Mouse (Mus musculus): ENCODE data around the gene Pzp. TPM values are rescaled to one million over a fixed set of nuclear protein-coding genes. Genes with fewer than 3 reads are reported as not detected.

Gene Pzp
- polyA plus RNA-seq, 1 experiment from 2014 or later: 0.92 TPM

DNA sequence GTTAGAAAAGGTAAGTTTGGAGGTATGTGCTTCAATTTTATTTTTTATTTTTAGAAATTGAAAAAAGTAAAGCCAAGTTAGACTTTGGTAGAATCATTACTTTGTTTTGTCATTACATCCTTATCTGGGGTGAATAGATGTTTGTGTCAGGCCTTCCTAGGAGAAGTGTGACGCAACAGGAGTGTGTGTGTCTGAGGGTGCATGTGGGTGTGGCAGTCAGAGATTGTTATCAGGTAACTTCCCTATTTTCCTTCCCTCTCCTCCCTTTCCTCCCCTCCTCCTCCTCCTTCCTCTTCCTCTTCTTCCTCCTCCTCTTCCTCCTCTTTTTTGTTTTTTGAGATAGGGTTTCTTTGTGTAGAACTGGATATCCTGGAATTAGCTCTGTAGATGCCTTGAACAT is 590 bp upstream of the Pzp start:
- H3K4me1 ChIP-seq: peaks cover 23% of the 10 kb centered on the region
- no peak for ATAC-seq (ENCODE audit: extremely low read depth, insufficient number of reproducible peaks, low FRiP score, low TSS enrichment)
- no peak overlapping the region for H3K9ac ChIP-seq
- no peaks in the 10 kb centered on the region for H3K27me3 ChIP-seq (replicated peaks)
- no peak overlapping the region for H3K27ac ChIP-seq (replicated peaks)
- no peaks in the 10 kb centered on the region for H3K9me3 ChIP-seq
- no peaks in the 10 kb centered on the region for H3K36me3 ChIP-seq
- H3K4me3 ChIP-seq: no peak overlapping the region
- WGBS: 65% methylated on average over 1 of the region's 1 CpGs
- H3K4me2 ChIP-seq: no peak overlapping the region

DNA sequence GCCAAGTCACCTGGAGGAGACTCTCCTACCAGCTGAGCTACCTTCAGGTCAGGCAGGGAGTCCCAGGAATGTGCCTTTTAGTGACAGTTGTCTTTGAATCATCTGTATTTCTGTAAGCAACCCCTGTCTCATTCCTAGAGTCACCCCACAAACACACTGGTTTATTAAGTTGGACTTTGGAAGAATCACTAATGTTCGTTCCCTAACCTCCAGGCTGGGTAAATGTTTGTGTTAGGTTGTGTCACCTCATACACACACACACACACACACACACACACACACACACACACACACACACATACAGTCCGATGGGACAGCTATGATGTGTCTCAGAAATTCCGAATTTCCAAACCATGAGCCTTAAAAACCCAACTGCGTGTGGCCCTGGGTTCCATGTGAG is 719 bp downstream of the Pzp start:
- no peak overlapping the region for H3K9ac ChIP-seq
- no peak overlapping the region for H3K27ac ChIP-seq (replicated peaks)
- WGBS: 81% methylated on average over 4 of the region's 4 CpGs
- H3K4me2 ChIP-seq: no peak overlapping the region
- H3K36me3 ChIP-seq: no peaks in the 10 kb centered on the region
- H3K4me3 ChIP-seq: no peak overlapping the region
- H3K4me1 ChIP-seq: peaks cover 23% of the 10 kb centered on the region
- H3K27me3 ChIP-seq (replicated peaks): no peaks in the 10 kb centered on the region
- no peaks in the 10 kb centered on the region for H3K9me3 ChIP-seq
- no peak for ATAC-seq (ENCODE audit: extremely low read depth, insufficient number of reproducible peaks, low FRiP score, low TSS enrichment)

DNA sequence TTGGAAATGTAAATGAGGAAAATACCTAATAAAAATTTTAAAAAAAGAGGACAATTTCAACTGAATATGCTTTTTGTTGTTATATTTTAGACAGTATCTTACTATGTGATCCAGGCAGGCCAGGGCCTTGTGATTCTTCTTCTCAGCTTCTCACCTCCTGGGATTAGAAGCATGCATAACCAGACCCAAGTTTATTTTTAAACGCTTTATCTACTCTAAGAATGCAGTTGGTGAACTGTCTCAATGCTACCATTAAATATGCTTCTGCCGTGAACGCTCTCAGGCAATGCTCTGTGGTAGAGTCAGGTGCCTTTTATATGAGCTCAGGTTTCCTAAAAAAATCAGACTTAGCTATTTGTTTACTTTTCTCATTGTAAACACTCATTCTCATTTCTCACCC is 3.2 kb downstream of the Pzp start:
- Histone ChIP-seq H3K9ac (no peak overlapping the region), H3K36me3 (no peaks in the 10 kb centered on the region), H3K27me3 (replicated peaks) (no peaks in the 10 kb centered on the region), H3K4me3 (no peak overlapping the region), H3K4me1 (peaks cover 18% of the 10 kb centered on the region), H3K27ac (replicated peaks) (peak overlapping the region; percentile 56), H3K9me3 (no peaks in the 10 kb centered on the region), H3K4me2 (no peak overlapping the region)
- ATAC-seq (ENCODE audit: extremely low read depth, insufficient number of reproducible peaks, low FRiP score, low TSS enrichment): no peak
- WGBS: 42% methylated on average over 3 of the region's 3 CpGs

DNA sequence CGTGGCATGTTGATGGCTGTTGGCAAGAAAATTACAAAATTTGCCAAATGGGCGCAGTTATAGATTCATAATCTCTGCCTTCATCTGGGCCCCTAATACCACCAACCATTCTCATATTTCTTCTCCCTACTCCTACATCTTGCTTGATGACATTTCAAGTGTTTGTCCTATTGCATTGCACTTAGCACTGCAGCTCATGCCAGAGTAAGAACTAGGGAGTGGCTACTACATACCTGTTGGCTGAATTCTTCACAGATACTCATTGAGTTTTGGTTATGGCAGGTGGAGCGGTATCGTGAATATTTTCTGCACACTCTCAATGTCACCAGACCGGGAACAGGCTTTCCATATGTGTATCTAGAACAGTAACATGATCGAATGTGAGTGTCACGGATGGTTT is 7.4 kb downstream of the Pzp start:
- no peak for ATAC-seq (ENCODE audit: extremely low read depth, insufficient number of reproducible peaks, low FRiP score, low TSS enrichment)
- Histone ChIP-seq H3K4me1 (peaks cover 14% of the 10 kb centered on the region), H3K27me3 (replicated peaks) (no peaks in the 10 kb centered on the region), H3K4me2 (no peak overlapping the region), H3K27ac (replicated peaks) (no peak overlapping the region), H3K36me3 (no peaks in the 10 kb centered on the region), H3K9me3 (no peaks in the 10 kb centered on the region), H3K9ac (no peak overlapping the region), H3K4me3 (no peak overlapping the region)
- WGBS: 77% methylated on average over 7 of the region's 7 CpGs

DNA sequence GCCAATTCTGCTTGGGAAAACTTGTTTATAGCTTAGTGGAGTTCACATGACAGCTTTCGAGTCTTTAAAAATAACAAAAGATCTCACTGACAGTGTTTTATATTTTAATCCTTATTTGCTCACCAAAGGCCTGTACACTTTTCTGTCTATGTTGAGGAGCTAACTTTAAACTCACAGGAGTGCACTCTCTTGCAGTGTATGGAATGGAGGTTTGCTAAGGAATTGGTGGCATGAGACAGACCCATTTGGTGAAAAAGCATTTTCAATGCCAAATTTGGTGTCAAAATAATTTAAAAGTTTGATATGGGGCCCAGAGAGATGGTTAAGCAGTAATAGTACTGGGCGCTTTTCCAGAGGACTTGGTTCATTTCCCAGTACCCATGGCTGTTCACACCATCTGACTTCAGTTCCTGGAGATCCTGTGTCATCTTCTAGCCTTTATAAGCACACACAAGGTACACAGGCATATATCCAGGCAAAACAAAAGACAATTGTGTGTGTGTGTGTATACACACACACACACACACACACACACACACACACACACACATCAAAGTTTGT is 20.8 kb downstream of the Pzp start:
- H3K27ac ChIP-seq (replicated peaks): no peak overlapping the region
- no peaks in the 10 kb centered on the region for H3K27me3 ChIP-seq (replicated peaks)
- no peak for ATAC-seq (ENCODE audit: extremely low read depth, insufficient number of reproducible peaks, low FRiP score, low TSS enrichment)
- H3K9ac ChIP-seq: no peak overlapping the region
- no peaks in the 10 kb centered on the region for H3K4me1 ChIP-seq
- H3K36me3 ChIP-seq: no peaks in the 10 kb centered on the region
- 82% methylated on average over 2 of the region's 2 CpGs for WGBS
- no peak overlapping the region for H3K4me2 ChIP-seq
- H3K4me3 ChIP-seq: no peak overlapping the region
- H3K9me3 ChIP-seq: no peaks in the 10 kb centered on the region

DNA sequence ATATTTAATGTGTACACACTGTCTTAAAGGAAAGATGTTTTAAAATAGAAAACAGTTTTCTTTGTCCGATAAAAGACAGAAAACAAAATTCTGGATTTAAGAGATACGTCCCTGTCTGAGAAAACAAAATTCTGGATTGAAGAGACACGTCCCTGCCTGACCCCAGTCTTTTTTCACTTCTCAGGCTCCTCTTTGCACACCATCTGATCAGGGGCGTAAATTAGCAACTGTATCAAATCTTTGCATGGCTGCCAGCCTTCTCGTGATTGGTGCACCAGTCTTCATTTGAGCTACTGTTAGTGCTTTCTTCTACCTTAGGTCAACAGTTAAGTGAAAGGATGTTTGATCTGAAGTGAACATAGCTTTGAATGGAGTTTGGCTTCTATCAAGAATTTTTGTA is 21.8 kb downstream of the Pzp start:
- H3K9ac ChIP-seq: no peak overlapping the region
- no peak for ATAC-seq (ENCODE audit: extremely low read depth, insufficient number of reproducible peaks, low FRiP score, low TSS enrichment)
- 72% methylated on average over 5 of the region's 5 CpGs for WGBS
- no peaks in the 10 kb centered on the region for H3K9me3 ChIP-seq
- no peaks in the 10 kb centered on the region for H3K36me3 ChIP-seq
- no peak overlapping the region for H3K4me2 ChIP-seq
- H3K4me1 ChIP-seq: no peaks in the 10 kb centered on the region
- no peak overlapping the region for H3K4me3 ChIP-seq
- no peak overlapping the region for H3K27ac ChIP-seq (replicated peaks)
- H3K27me3 ChIP-seq (replicated peaks): no peaks in the 10 kb centered on the region

DNA sequence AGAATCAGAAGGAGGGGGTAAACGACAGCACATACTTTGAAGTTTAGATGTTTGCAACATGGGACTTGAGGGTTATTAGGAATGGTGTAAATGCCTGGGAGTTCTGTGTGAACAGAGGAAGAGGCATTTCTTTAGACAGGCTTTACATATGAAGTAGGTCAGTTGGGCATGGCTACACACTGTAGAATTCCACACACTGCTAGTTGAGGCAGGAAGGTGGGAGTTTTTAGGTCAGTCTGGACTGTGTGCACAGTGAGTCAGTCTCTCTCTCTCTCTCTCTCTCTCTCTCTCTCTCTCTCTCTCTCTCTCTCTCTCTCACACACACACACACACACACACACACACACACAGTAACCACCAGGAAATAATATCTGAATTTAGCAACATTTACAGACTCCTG is 31.2 kb downstream of the Pzp start:
- Histone ChIP-seq H3K4me1 (peaks cover 9% of the 10 kb centered on the region), H3K4me3 (no peak overlapping the region), H3K27ac (replicated peaks) (no peak overlapping the region), H3K9ac (no peak overlapping the region), H3K9me3 (no peaks in the 10 kb centered on the region), H3K36me3 (no peaks in the 10 kb centered on the region), H3K4me2 (no peak overlapping the region), H3K27me3 (replicated peaks) (no peaks in the 10 kb centered on the region)
- no peak for ATAC-seq (ENCODE audit: extremely low read depth, insufficient number of reproducible peaks, low FRiP score, low TSS enrichment)
- WGBS: 58% methylated on average over 1 of the region's 1 CpGs

DNA sequence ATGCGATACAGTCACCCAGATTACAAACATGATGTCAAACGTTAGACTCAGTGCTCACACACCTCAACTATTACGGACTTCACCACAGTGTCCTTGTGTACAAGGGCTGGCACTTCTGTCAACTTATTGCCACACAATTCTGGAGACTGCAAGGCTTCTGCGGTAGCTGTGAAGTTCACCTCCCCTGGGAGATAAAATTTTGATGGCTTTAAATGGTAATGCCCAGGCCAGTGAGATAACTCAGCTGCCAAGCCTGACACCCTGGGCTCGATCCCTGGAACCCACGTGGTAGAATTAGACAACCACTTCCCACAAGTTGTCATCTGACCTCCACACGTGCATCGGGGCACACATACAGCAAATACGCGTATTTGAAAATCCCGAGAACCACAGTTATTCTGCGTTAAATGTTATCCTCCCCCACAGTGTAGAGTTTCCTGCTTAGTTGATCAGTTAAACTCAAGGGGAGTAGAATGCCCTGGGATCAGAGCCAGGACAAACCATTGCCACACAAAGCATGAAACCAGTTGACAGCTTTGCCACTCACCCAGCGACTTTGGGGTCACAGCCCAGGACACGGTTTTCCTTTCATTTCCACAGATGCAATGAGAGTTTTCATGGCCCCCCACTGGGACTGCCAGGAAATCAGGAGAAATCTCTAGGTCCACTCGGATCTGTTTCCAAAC is 31.7 kb downstream of the Pzp start:
- H3K4me2 ChIP-seq: no peak overlapping the region
- WGBS: 48% methylated on average over 15 of the region's 15 CpGs
- no peak for ATAC-seq (ENCODE audit: extremely low read depth, insufficient number of reproducible peaks, low FRiP score, low TSS enrichment)

DNA sequence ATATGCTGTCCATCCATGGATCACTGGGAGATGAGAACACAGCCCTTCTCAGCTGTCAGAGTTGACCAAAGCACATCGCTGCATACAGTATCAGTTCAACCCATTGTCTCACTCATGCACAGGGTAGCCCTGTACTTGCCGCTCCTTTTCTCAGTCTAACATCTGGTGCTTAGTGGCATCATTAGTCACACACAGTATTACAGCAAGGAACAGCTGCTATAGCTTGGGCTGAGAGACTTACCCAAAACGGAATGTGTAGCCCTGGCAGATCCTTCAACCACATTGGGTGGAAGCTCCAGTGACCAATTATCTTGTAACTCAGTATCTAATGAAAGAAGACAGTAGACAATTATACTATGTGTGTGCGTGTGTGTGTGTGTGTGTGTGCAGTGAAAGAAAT is 34.6 kb downstream of the Pzp start:
- WGBS: 79% methylated on average over 4 of the region's 4 CpGs
- no peak for ATAC-seq (ENCODE audit: extremely low read depth, insufficient number of reproducible peaks, low FRiP score, low TSS enrichment)
- Histone ChIP-seq H3K27me3 (replicated peaks) (no peaks in the 10 kb centered on the region), H3K9ac (no peak overlapping the region), H3K4me3 (no peak overlapping the region), H3K4me1 (peaks cover 9% of the 10 kb centered on the region), H3K4me2 (no peak overlapping the region), H3K36me3 (no peaks in the 10 kb centered on the region), H3K9me3 (no peaks in the 10 kb centered on the region), H3K27ac (replicated peaks) (no peak overlapping the region)

More for the DNA sequence above, 31.7 kb downstream of the Pzp start:
- Histone ChIP-seq H3K4me1 (peaks cover 9% of the 10 kb centered on the region), H3K4me3 (no peak overlapping the region), H3K36me3 (no peaks in the 10 kb centered on the region), H3K27ac (replicated peaks) (no peak overlapping the region), H3K27me3 (replicated peaks) (no peaks in the 10 kb centered on the region), H3K9me3 (no peaks in the 10 kb centered on the region), H3K9ac (no peak overlapping the region)

DNA sequence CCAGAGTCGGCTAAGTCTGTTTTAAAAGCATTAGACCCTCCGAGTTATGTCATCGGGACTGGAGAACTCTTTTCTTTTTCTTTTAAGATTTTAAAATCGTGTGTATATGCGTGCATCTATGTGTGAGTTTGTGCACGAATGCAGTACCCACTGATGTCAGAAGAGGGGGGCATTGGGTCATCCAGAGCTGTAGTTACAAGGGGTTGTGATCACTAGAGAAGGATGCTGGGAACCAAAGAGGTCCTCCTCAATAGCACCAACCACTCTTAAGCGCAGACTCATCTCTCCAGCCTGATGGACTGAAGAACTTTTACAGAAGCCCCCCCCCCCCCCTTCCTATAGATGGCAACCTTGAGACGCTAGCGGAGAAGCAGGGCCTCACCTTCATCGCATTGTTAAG is 36.4 kb downstream of the Pzp start:
- WGBS: 88% methylated on average over 10 of the region's 10 CpGs
- Histone ChIP-seq H3K27me3 (replicated peaks) (no peaks in the 10 kb centered on the region), H3K9me3 (no peaks in the 10 kb centered on the region), H3K9ac (no peak overlapping the region), H3K4me2 (no peak overlapping the region), H3K27ac (replicated peaks) (no peak overlapping the region), H3K4me1 (peaks cover 7% of the 10 kb centered on the region), H3K4me3 (no peak overlapping the region), H3K36me3 (no peaks in the 10 kb centered on the region)
- no peak for ATAC-seq (ENCODE audit: extremely low read depth, insufficient number of reproducible peaks, low FRiP score, low TSS enrichment)

DNA sequence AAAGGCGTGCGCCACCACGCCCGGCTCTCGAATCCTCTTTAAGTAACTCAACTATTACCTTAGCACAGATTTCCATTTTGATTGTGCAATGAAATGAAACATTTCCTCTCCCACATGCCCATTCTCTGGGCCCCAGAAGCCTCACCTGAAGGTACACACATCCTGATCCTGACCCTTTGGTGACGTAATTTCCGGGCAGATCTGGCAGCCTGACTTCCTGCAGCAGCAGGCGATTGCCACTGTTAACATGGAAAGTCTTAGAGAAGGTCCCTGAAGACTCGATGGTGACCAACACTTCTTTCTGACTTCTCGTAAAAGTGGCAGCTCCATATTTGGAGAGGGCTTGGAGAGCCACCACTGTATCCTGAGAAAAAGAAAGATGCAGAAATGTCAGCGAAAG is 38.8 kb downstream of the Pzp start:
- Histone ChIP-seq H3K4me3 (no peak overlapping the region), H3K9ac (no peak overlapping the region), H3K36me3 (no peaks in the 10 kb centered on the region), H3K9me3 (no peaks in the 10 kb centered on the region), H3K4me1 (no peaks in the 10 kb centered on the region), H3K4me2 (no peak overlapping the region), H3K27me3 (replicated peaks) (no peaks in the 10 kb centered on the region), H3K27ac (replicated peaks) (no peak overlapping the region)
- WGBS: 83% methylated on average over 11 of the region's 11 CpGs
- ATAC-seq (ENCODE audit: extremely low read depth, insufficient number of reproducible peaks, low FRiP score, low TSS enrichment): no peak

Data from heart, embryonic 13.5 days (tissue).